26 mouse cellular contexts compared by ENCODE assay signal in genomic region chr19:19969780-19970512, GRCm38 (mm10).
"Had no signal": no experiment of that assay in that cellular context is flagged by ENCODE, and none has a peak within 500 bp of the region (broad histone marks: within the 10 kb centered on the region; RNA-seq: fewer than 3 reads in every experiment).

No protein-coding gene starts in this region.

- H3K4me3 ChIP-seq: heart, adult 2 months; heart, embryonic 13.5 days; heart, embryonic 15.5 days; hindbrain, embryonic 13.5 days; hindbrain, embryonic 15.5 days; kidney, embryonic 15.5 days; limb, embryonic 12.5 days had no signal

- H3K4me1 ChIP-seq: heart, embryonic 13.5 days; heart, embryonic 15.5 days; hindbrain, embryonic 13.5 days; hindbrain, embryonic 15.5 days; kidney, embryonic 15.5 days; limb, embryonic 12.5 days had no signal

- H3K36me3 ChIP-seq: heart, embryonic 13.5 days; heart, embryonic 15.5 days; hindbrain, embryonic 13.5 days; hindbrain, embryonic 15.5 days; kidney, embryonic 15.5 days; limb, embryonic 12.5 days had no signal

- H3K27ac ChIP-seq: heart, adult 2 months; heart, embryonic 13.5 days; heart, embryonic 15.5 days; hindbrain, embryonic 13.5 days; hindbrain, embryonic 15.5 days; hindbrain, postnatal 0 days; kidney, embryonic 15.5 days; kidney, postnatal 0 days; limb, embryonic 12.5 days had no signal

- ATAC-seq: forebrain, postnatal 0 days; hindbrain, postnatal 0 days; intestine, embryonic 16.5 days had no signal

- H3K27me3 ChIP-seq: heart, embryonic 13.5 days; heart, embryonic 15.5 days; hindbrain, embryonic 13.5 days; hindbrain, embryonic 15.5 days; kidney, embryonic 15.5 days; limb, embryonic 12.5 days had no signal

- H3K4me2 ChIP-seq: heart, embryonic 11.5 days; heart, embryonic 13.5 days; heart, embryonic 15.5 days; hindbrain, embryonic 13.5 days; hindbrain, embryonic 15.5 days; kidney, embryonic 15.5 days; limb, embryonic 12.5 days had no signal

- H3K9ac ChIP-seq: forebrain, postnatal 0 days; heart, embryonic 13.5 days; heart, embryonic 15.5 days; hindbrain, embryonic 13.5 days; hindbrain, embryonic 15.5 days; kidney, embryonic 15.5 days; limb, embryonic 12.5 days had no signal

- H3K9me3 ChIP-seq: heart, embryonic 13.5 days; heart, embryonic 15.5 days; hindbrain, embryonic 13.5 days; hindbrain, embryonic 15.5 days; kidney, embryonic 15.5 days; limb, embryonic 12.5 days had no signal

- DNase-seq: forebrain, postnatal 0 days; gastrocnemius, postnatal 14 days; gastrocnemius, postnatal 36 days; heart, adult 11 months; heart, adult 2 months; heart, postnatal 14 days; heart, postnatal 36 days; kidney, adult 11 months; kidney, adult 2 months; kidney, adult 9 months; kidney, postnatal 14 days; kidney, postnatal 36 days; layer of hippocampus, adult 9-11 months; layer of hippocampus, postnatal 36 days; left cerebral cortex, postnatal 4 days; liver had no signal
